Mouse (Mus musculus) lung, postnatal 25 days (tissue): ENCODE results near the gene Vsx2.

Source experiments
- DNase-seq: peaks from one replicate; pipeline ENCODE4 v3.0.0; 2022; ENCODE audit warnings: low spot score

The Vsx2 gene

GRCm38 (mm10) chr12:84571466-84572340 is 2.1 kb downstream of the Vsx2 start:
- DNase-seq, result no peak

DNA sequence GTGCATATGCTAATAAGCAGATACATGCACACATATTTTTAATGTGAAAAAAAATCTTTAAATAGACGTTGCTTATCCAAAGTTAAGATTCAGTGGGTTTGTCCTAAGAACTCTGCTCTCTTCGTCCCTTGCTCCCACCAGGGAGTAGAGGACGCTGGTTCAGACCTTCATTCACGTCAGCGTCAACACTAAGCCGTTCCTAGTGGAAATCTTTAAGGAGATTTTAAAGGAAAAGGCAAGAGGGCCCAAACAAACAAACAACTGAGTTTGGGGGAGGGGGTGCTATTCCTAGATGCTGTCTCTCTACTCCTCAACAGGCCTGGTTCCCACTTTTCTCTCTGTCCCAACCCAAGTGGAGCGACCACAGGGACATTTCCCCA is 2.8 kb downstream of the Vsx2 start:
- no peak for DNase-seq

- no peak for DNase-seq
Measured at GRCm38 (mm10) chr12:84573094-84573493, 3.5 kb downstream of the Vsx2 start.

DNA sequence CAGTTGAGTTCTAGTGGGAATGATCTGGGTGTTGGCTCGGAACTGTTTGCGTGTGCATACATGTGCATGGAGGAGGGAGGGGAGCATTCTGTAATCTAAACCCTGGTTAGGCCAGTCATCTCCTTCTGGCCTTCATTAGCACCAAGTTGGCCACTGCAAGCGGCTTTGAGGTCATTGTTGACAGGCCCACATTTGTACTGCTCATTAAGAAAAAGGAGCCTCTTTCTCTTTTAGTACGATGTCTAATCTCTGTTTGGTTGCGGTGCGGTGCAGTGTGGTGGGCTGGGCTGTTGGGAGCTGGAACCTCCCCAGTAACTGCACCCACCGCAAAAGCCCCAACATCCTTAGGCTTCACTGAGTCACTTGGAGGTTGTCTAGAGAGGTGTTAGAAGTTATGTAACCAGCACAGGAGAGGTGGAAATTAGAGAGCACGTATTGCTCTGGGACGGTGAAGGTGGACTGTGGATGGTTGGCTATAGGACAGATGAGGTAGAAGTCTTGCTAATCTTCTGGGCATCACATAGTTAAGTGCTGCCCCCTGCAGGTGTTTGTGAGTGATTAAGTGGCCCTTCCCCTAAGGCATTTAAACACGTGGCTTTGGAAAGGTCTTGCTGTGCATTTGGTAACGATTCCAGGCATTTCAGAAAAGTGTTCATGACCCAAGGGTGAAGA is 8.3 kb downstream of the Vsx2 start:
- DNase-seq, result no peak

GRCm38 (mm10) chr12:84578440-84578770 is 8.8 kb downstream of the Vsx2 start:
- no peak for DNase-seq

DNA sequence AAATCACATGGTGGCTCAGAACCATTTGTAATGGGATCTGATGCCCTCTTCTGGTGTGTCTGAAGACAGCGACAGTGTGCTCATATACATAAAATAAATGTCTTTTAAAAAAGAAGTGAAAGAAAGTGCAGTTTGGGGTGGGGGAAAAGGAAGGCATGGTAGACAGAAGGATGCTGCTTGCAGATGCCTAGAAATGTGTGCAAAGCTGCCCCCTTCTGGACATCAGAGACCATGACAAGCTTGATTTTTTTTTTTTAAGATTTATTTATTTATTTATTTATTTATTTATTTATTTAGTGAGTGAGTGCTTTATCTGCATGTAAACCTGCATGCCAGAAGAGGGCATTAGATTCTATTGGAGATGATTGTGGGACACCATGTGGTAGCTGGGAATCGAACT is 11.7 kb downstream of the Vsx2 start:
- no peak for DNase-seq

GRCm38 (mm10) chr12:84589825-84590761 is 20.5 kb downstream of the Vsx2 start:
- DNase-seq, result peak; percentile 87

- no peak for DNase-seq
Measured at GRCm38 (mm10) chr12:84598324-84598723, 28.8 kb downstream of the Vsx2 start.

GRCm38 (mm10) chr12:84604001-84604400 is 34.4 kb downstream of the Vsx2 start:
- no peak for DNase-seq

DNA sequence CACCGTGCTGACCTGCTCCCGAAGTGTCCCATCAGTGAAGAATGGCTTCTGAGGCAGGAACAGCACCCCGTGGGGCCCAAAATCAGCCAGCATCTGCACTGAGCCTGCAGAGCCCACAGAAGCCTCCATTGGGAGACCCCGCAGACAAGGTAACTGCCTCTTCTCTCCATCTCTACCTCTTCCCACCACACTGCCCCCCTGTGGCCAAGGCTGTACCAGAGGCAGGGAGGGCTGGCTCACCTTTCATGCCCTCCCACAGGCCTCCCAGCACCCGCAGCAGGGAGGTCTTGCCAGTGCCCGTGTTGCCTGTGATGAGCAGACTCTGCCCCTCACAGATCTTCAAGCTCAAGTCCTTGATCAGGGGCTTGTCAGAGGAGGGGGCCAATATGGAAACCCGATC is 36.3 kb downstream of the Vsx2 start:
- DNase-seq, result no peak

GRCm38 (mm10) chr12:84611718-84612117 is 42.2 kb downstream of the Vsx2 start:
- no peak for DNase-seq

DNA sequence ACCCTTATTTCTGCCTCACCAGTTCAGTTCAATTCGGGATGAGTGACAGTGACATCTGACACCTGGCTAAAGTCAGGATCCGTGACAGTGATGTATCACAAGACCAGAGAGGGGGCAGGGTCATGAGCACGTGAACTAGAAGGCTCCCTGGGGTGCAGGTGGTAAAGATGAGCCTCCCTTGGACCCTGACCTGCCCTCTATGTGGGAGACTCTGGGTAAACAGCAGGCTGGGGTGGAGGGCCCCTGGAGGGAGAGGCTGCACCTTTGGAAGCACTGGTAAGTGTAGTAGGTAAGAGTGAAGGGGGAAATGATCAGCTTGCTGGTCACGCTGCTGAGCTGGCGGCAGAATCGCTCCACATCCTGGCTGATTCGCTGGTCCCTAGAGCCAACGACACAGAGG is 43.0 kb downstream of the Vsx2 start:
- DNase-seq, result no peak

DNA sequence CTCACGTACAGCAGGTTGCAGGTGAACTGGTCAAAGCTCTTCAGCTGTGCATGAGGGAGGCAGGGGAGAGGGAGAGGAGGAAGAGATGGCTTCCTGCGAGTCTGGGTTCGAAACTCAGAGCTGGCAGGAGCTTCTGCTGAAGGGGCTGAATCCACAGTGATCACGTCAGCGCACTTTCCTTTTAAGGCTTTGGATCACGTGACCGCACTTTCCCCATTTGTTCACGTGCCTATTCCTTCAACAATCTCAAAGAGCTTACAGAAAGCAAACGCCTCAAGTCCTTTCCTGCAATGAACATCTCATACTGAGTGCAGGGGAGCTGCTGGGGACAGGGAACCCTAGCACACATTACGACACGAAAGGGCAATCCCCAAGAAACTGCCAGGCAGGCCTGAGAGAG is 44.4 kb downstream of the Vsx2 start:
- no peak for DNase-seq

GRCm38 (mm10) chr12:84614524-84614923 is 45.0 kb downstream of the Vsx2 start:
- peak; percentile 21 for DNase-seq

GRCm38 (mm10) chr12:84616977-84617630 is 47.5 kb downstream of the Vsx2 start, which contains the start of gene Abcd4:
Gene Abcd4 (minus strand): TSS chr12:84617413.
- peak; percentile 97 for DNase-seq

DNA sequence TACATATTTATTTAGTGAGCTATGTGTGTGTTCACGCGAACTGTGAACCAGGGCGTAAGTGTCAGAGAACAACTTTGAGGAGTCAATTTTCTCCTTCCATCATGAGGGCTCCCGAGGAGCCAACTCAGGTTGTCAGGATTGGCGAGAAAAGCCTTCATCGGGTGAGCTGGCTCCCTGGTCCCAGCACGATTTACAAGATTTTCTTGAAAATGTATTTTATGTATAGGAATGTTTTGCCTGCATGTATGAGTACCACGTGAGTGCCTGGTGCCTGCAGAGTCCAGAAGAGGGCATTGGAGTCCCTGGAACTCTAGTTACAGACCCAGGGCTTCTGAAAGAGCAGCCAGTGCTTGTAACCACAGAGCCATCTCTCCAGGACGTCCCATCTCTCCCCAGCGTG is 48.1 kb downstream of the Vsx2 start:
- DNase-seq, result peak; percentile 14

GRCm38 (mm10) chr12:84620975-84621374 is 51.4 kb downstream of the Vsx2 start:
- no peak for DNase-seq

- no peak for DNase-seq
Measured at GRCm38 (mm10) chr12:84624601-84625000, 55.0 kb downstream of the Vsx2 start.

GRCm38 (mm10) chr12:84625116-84625515 is 55.6 kb downstream of the Vsx2 start:
- no peak for DNase-seq

DNA sequence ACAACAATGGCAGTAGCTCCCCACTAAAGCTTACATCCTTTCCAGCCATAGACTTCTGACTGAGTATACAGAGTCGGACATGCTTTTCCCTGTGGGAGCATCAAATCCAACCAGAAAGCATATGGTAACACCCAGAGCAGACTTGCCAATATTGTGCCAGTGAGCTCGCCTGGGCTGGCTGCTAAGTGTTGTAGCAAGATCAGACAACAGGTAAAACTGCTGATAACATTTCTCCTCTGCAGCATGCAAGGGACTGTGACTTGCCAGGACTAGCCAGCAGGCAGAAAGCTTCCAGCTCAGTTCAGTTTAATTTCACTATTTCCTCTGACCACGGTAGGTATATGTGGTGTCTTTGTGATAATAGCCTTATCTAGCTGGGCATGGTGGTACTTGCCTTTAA is 62.3 kb downstream of the Vsx2 start:
- no peak for DNase-seq

DNA sequence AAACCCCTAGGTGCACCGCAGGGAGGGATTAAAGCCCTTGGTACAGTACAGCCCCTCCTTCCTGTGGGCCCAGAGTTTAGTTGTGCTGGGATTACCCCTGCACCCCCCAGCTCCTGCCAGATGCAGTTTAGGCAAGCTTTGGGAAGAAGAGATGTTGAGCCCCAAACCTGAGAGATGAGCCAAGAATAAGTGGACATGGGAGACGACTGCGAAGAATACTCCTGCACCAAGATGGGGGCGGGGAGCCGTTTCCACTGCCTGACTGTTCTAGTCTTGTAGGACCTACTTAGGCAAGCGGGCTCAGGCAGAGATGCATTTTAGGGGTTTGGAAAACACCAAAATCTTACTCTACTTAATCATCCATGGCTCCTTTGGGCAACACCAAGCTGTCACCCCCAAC is 70.7 kb downstream of the Vsx2 start:
- DNase-seq, result no peak

- DNase-seq, result no peak
Measured at GRCm38 (mm10) chr12:84640654-84641053, 71.1 kb downstream of the Vsx2 start, which contains the start of gene Vrtn. Gene Vrtn (plus strand): TSS chr12:84641019.
